Comparison of ENCODE assay signal across 27 mouse cellular contexts in the genomic region with DNA sequence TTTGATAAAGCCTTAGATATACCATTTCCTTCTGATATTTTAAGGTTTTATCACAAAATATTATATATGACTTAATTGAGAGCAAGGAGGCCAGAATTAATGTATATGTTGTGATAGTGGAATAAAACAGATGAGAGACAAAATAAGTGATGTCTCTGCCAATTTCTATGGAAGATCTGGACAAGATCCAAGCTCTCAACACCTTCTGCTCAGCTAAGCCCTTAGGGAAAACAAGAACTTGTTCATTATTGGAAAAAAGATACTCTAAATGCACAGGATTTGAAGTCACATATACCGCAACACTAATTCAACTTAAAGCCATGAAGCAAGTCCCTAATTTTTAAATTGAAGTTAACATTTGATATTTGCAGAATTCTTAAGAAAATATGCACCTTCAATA.
"Had no signal": no experiment of that assay in that cellular context is flagged by ENCODE, and none has a peak within 500 bp of the region (broad histone marks: within the 10 kb centered on the region; RNA-seq: fewer than 3 reads in every experiment).

No protein-coding gene starts in this region.

- ATAC-seq: inflammation-experienced regulatory T-cells, adult 6 months; intestine, embryonic 15.5 days; intestine, postnatal 0 days; liver, postnatal 0 days had no signal

- H3K4me1 ChIP-seq: heart, embryonic 10.5 days; hindbrain, embryonic 10.5 days; hindbrain, embryonic 13.5 days; hindbrain, embryonic 15.5 days; intestine, embryonic 15.5 days; limb, embryonic 10.5 days; limb, embryonic 12.5 days; liver, embryonic 13.5 days; liver, embryonic 15.5 days had no signal

- H3K27me3 ChIP-seq: heart, embryonic 12.5 days; hindbrain, embryonic 13.5 days; hindbrain, embryonic 15.5 days; intestine, embryonic 15.5 days; limb, embryonic 12.5 days; liver, embryonic 13.5 days; liver, embryonic 15.5 days had no signal

- H3K9ac ChIP-seq: heart, embryonic 12.5 days; hindbrain, embryonic 13.5 days; hindbrain, embryonic 15.5 days; intestine, embryonic 15.5 days; limb, embryonic 12.5 days; liver, embryonic 13.5 days; liver, embryonic 15.5 days; liver, postnatal 0 days had no signal

- H3K36me3 ChIP-seq: heart, embryonic 10.5 days; heart, embryonic 12.5 days; hindbrain, embryonic 10.5 days; hindbrain, embryonic 13.5 days; hindbrain, embryonic 15.5 days; intestine, embryonic 15.5 days; limb, embryonic 10.5 days; limb, embryonic 12.5 days; liver, embryonic 13.5 days; liver, embryonic 15.5 days had no signal

- H3K27ac ChIP-seq: gastrocnemius, adult 2 months; heart, embryonic 10.5 days; hindbrain, embryonic 10.5 days; hindbrain, embryonic 13.5 days; hindbrain, embryonic 15.5 days; intestine, embryonic 15.5 days; left cerebral cortex, adult 2 months; limb, embryonic 10.5 days; limb, embryonic 12.5 days; liver, embryonic 13.5 days; liver, embryonic 15.5 days had no signal

- H3K4me3 ChIP-seq: gastrocnemius, adult 2 months; heart, embryonic 10.5 days; heart, embryonic 12.5 days; hindbrain, embryonic 10.5 days; hindbrain, embryonic 13.5 days; hindbrain, embryonic 15.5 days; intestine, embryonic 15.5 days; left cerebral cortex, adult 2 months; limb, embryonic 10.5 days; limb, embryonic 12.5 days; liver, embryonic 13.5 days; liver, embryonic 15.5 days had no signal

- DNase-seq: gastrocnemius, adult 2 months; gastrocnemius, postnatal 10 days; gastrocnemius, postnatal 25 days; heart, adult 18-20 months; heart, postnatal 10 days; heart, postnatal 4 days; kidney, adult 18-20 months; kidney, adult 8-10 months; kidney, postnatal 10 days; kidney, postnatal 25 days; kidney, postnatal 4 days; liver; liver, embryonic 13.5 days; liver, postnatal 0 days had no signal

- H3K9me3 ChIP-seq: heart, embryonic 10.5 days; heart, embryonic 12.5 days; hindbrain, embryonic 10.5 days; hindbrain, embryonic 13.5 days; hindbrain, embryonic 15.5 days; intestine, embryonic 15.5 days; limb, embryonic 10.5 days; limb, embryonic 12.5 days; liver, embryonic 13.5 days; liver, embryonic 15.5 days had no signal

- H3K4me2 ChIP-seq: heart, embryonic 12.5 days; hindbrain, embryonic 13.5 days; hindbrain, embryonic 15.5 days; intestine, embryonic 15.5 days; limb, embryonic 12.5 days; liver, embryonic 11.5 days; liver, embryonic 13.5 days; liver, embryonic 15.5 days had no signal
